Mouse (Mus musculus) heart, postnatal 0 days (tissue): ENCODE results near the gene Tbc1d10c. TPM values are rescaled to one million over a fixed set of nuclear protein-coding genes. Genes with fewer than 3 reads are reported as not detected.

Experiments
- ATAC-seq: fragments of 200-750 bp; cut with Nextera tagmentation; 2 replicates; pipeline ENCODE4 v1.8.0; 2017; ENCODE audit warnings: low read depth, moderate number of reproducible peaks, moderate library complexity; ENCODE audit not compliant: insufficient read depth
- DNase-seq: peaks from one replicate; pipeline ENCODE4 v3.0.0-alpha.2; 2016; ENCODE audit warnings: low spot score
- H3K27ac ChIP-seq: fragments of 300-500 bp; sonication (generic); 2 replicates; pipeline ENCODE4 v1.5.1; 2014; ENCODE audit warnings: low read depth, mild to moderate bottlenecking
- H3K27me3 ChIP-seq: fragments of 300-500 bp; sonication (generic); 2 replicates; pipeline ENCODE4 v1.6.1; 2014; ENCODE audit warnings: low read length, mixed read lengths; ENCODE audit not compliant: control insufficient read depth, insufficient read depth
- H3K36me3 ChIP-seq: fragments of 300-500 bp; sonication (generic); replicated peaks from 2 replicates; pipeline ENCODE4 v1.6.1; 2014; ENCODE audit warnings: low read length, mixed read lengths; ENCODE audit not compliant: control insufficient read depth, insufficient read depth
- H3K4me1 ChIP-seq: fragments of 300-500 bp; sonication (generic); 2 replicates; pipeline ENCODE4 v1.6.1; 2014; ENCODE audit warnings: antibody characterized with exemption; ENCODE audit not compliant: control insufficient read depth, insufficient read depth
- H3K4me2 ChIP-seq: fragments of 300-500 bp; sonication (generic); 2 replicates; pipeline ENCODE4 v1.6.1; 2014; ENCODE audit warnings: low read depth, mild to moderate bottlenecking, low read length, moderate library complexity
- H3K4me3 ChIP-seq: fragments of 300-500 bp; sonication (generic); 2 replicates; pipeline ENCODE4 v1.5.1; 2014; ENCODE audit warnings: low read depth, low read length
- H3K9ac ChIP-seq: fragments of 300-500 bp; sonication (generic); replicated peaks from 2 replicates; pipeline ENCODE4 v1.6.1; 2014; ENCODE audit warnings: low read depth, low read length, mixed read lengths
- H3K9me3 ChIP-seq: fragments of 300-500 bp; sonication (generic); replicated peaks from 2 replicates; pipeline ENCODE4 v1.6.1; 2016; ENCODE audit warnings: low read length; ENCODE audit not compliant: control insufficient read depth
- CTCF ChIP-seq: IDR thresholded peaks from 2 replicates; pipeline ENCODE4 v1.5.1; 2016; ENCODE audit warnings: antibody characterized with exemption, control low read depth, low read depth
- EP300 ChIP-seq: IDR thresholded peaks from 2 replicates; pipeline ENCODE4 v1.6.1; 2016; ENCODE audit warnings: antibody characterized with exemption, low read depth
- WGBS: fragments of 180-500 bp; shearing (Covaris S2); extraction: QIAGEN DNeasy Blood & Tissue Kit; methylation state at CpG from one replicate; pipeline ENCODE4 v1.1.7; 2014; 5-methylcytosine and 5-hydroxymethylcytosine counted together
- polyA plus RNA-seq: library from polyadenylated mRNA; unstranded; fragments of >200 nt; fragmentation: Nextera tagmentation; extraction: Ambion mirVana; gene quantifications from 2 replicates; pipeline ENCODE4 v1.2.1, GENCODE M21; 2015
- total RNA-seq: library from RNA; depleted of rRNA; stranded (reverse); fragments of >200 nt; gene quantifications from 2 replicates; pipeline ENCODE4 v1.2.3, GENCODE M21; 2014; ENCODE audit warnings: low replicate concordance

Tbc1d10c gene
- total and polyA plus RNA-seq, 2 experiments from 2014 or later, result 2.7 TPM; not detected in 1

DNA sequence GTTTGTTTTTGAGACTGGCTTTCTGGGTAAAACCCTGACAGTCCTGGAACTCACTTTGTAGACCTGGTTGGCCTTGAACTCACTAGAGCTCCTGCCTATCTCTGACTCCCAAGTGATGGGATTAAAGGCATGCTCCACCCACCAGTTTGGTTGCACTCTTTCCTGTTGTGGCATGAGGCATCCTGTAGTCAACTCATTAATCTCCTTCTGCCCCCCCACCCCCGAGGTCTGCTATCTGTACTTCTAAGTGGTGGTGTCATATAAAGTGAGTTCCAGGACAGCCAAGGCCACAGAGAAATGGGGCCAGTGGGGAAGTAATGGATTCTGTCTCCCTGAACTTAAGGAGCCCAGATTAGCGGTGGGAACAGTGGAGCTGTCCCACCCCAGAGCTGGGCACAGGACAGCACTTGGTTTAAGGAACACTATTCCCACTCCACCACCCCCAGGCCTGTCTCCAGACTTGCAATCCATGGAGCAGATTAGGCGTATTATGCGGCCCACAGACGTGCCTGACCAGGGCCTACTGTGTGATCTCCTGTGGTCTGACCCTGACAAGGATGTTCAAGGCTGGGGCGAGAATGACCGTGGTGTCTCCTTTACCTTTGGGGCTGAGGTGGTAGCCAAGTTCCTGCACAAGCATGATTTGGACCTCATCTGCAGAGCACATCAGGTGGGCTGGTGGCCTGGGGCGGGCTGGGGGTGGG lies 3.1 kb upstream of the Tbc1d10c start:
- H3K9me3 ChIP-seq, result no peaks in the 10 kb centered on the region
- H3K36me3 ChIP-seq, result peaks cover 53% of the 10 kb centered on the region
- H3K4me2 ChIP-seq, result no peak overlapping the region
- H3K4me3 ChIP-seq, result no peak overlapping the region
- no peak overlapping the region for H3K9ac ChIP-seq
- WGBS, result 74% methylated on average over 8 of the region's 8 CpGs
- DNase-seq (no peak), ATAC-seq (no peak)
- no peak for TF ChIP-seq CTCF
- no peak for TF ChIP-seq EP300
- H3K4me1 ChIP-seq, result peaks cover 15% of the 10 kb centered on the region
- H3K27me3 ChIP-seq, result no peaks in the 10 kb centered on the region
- H3K27ac ChIP-seq, result no peak overlapping the region

- peak overlapping the region; percentile 86 for H3K4me2 ChIP-seq
- WGBS, result 49% methylated on average over 6 of the region's 6 CpGs
- peak overlapping the region; percentile 91 for H3K4me3 ChIP-seq
- no peak for ATAC-seq
- H3K9me3 ChIP-seq, result no peaks in the 10 kb centered on the region
- no peak for DNase-seq
- peak overlapping the region; percentile 92 for H3K9ac ChIP-seq
- H3K27me3 ChIP-seq, result no peaks in the 10 kb centered on the region
- H3K4me1 ChIP-seq, result peaks cover 15% of the 10 kb centered on the region
- peaks cover 47% of the 10 kb centered on the region for H3K36me3 ChIP-seq
- TF ChIP-seq CTCF, result no peak
- TF ChIP-seq EP300, result no peak
- H3K27ac ChIP-seq, result peak overlapping the region; percentile 93
Measured at GRCm38 (mm10) chr19:4193129-4193528, 2.0 kb upstream of the Tbc1d10c start.

DNA sequence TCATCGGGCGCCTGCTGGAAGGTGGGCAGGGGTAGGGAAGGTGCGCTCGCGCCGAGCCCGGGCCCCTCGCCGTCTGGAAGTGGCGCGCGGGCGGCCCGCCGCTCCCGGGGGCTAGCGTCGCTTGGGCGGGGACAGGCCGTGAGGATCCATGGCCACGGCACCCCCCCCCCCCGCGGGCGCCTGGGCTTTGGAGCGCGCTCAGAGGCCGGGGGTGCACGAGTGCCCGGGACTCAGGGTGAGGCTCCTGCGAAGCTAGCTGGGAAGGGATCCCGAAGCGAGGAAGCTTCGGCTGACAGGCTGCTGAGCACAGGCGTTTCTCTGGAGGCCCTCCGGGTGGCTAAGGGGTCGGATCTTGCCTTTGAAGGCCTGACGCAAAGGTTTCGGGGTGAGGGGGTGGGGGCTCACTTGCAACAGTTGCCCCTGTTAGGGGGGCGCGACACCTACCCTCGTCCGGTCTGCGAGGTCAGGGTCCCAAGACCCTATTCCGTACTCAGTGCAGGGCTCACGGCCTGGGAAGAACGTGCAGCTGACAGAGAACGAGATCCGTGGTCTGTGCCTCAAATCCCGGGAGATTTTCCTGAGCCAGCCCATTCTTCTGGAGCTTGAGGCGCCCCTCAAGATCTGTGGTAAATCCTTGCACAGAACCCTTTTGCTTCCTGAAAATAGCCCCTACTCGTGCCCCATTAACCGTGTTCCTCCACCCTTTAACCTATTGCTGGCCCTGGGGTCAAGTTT lies 1.3 kb upstream of the Tbc1d10c start:
- Histone ChIP-seq H3K4me3 (peak overlapping the region; percentile 91), H3K27ac (peak overlapping the region; percentile 93), H3K36me3 (peaks cover 44% of the 10 kb centered on the region), H3K27me3 (no peaks in the 10 kb centered on the region), H3K9ac (peak overlapping the region; percentile 92), H3K4me1 (peaks cover 20% of the 10 kb centered on the region), H3K9me3 (no peaks in the 10 kb centered on the region), H3K4me2 (peak overlapping the region; percentile 86)
- DNase-seq, result no peak
- ATAC-seq, result peak; percentile 45
- TF ChIP-seq EP300 (no peak), CTCF (no peak)
- WGBS, result under 1% methylated on average over 37 of the region's 52 CpGs

- Histone ChIP-seq H3K4me2 (peak within 1 kb of the TSS; percentile 86), H3K4me3 (peak within 1 kb of the TSS; percentile 91), H3K36me3 (peaks cover 36% of the 10 kb centered on the region), H3K9me3 (no peaks in the 10 kb centered on the region), H3K9ac (peak within 1 kb of the TSS; percentile 92), H3K4me1 (peaks cover 27% of the 10 kb centered on the region), H3K27ac (peak within 1 kb of the TSS; percentile 93), H3K27me3 (no peaks in the 10 kb centered on the region)
- ATAC-seq (peak; percentile 90), DNase-seq (peak; percentile 93)
- TF ChIP-seq CTCF (peak; percentile 88), EP300 (peak; percentile 44; the same call in 1 of the 2 replicates)
- 4% methylated on average over 38 of the region's 47 CpGs for WGBS
Measured at GRCm38 (mm10) chr19:4191528-4192250, 605 bp upstream of the Tbc1d10c start, which contains the start of gene Ppp1ca. Gene Ppp1ca, plus strand, starts transcription at chr19:4192065.

GRCm38 (mm10) chr19:4189051-4189620 lies 1.9 kb downstream of the Tbc1d10c start:
- Histone ChIP-seq H3K9me3 (no peaks in the 10 kb centered on the region), H3K27me3 (no peaks in the 10 kb centered on the region), H3K9ac (no peak overlapping the region), H3K4me1 (peaks cover 46% of the 10 kb centered on the region), H3K27ac (no peak overlapping the region), H3K4me3 (no peak overlapping the region), H3K36me3 (peaks cover 11% of the 10 kb centered on the region), H3K4me2 (peak overlapping the region; percentile 13; the same call in 1 of the 2 replicates)
- ATAC-seq (no peak), DNase-seq (no peak)
- 79% methylated on average over 12 of the region's 12 CpGs for WGBS
- TF ChIP-seq EP300 (no peak), CTCF (no peak)
